ENCODE assay signal across 8 mouse cellular contexts in the genomic region with DNA sequence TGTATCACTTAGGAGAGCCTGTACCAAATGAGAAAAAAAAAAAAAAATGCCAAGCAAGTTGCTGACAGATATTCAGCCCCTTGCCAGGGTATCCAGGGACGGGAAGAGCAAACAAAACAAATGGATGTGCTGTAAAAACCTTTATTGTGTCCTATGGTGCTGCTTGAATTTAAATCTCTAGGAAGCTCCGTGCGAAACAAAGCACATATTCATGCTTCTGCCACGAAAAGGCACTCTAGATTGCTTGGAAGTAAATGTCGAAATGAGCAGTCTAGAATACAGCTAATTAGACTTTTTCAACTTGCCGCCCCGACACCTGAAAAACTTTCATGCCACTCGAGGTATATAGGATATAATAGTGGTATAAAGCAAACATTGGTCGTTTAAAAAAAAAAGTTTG. TPM values are rescaled to one million over a fixed set of nuclear protein-coding genes. Genes with fewer than 3 reads are reported as not detected.
A peak's percentile ranks its signal among the peaks of the same experiment; 100 is the strongest.
DNase-seq lines count a peak whose midpoint lies in the region; ATAC-seq lines count a peak whose summit lies in the region.

No protein-coding gene starts in this region.

- H3K36me3 ChIP-seq in kidney, embryonic 14.5 days (ENCODE audit: control insufficient read depth, insufficient read depth, low read length), result no peaks in the 10 kb centered on the region
- no peaks in the 10 kb centered on the region for H3K36me3 ChIP-seq in hindbrain, embryonic 11.5 days (ENCODE audit: control insufficient read depth, insufficient read depth, low read length)
- no peaks in the 10 kb centered on the region for H3K36me3 ChIP-seq in midbrain, embryonic 12.5 days

- no peaks in the 10 kb centered on the region for H3K9me3 ChIP-seq in kidney, embryonic 14.5 days (ENCODE audit: control insufficient read depth, low read length)
- H3K9me3 ChIP-seq in hindbrain, embryonic 11.5 days (ENCODE audit: control insufficient read depth, low read length), result no peaks in the 10 kb centered on the region
- no peaks in the 10 kb centered on the region for H3K9me3 ChIP-seq in midbrain, embryonic 12.5 days

- peak overlapping the region; percentile 98 for H3K4me3 ChIP-seq in kidney, embryonic 14.5 days (ENCODE audit: low read length)
- H3K4me3 ChIP-seq in brown adipose tissue, adult 24 weeks (ENCODE audit: insufficient read depth, low read depth, low read length), result peak overlapping the region; percentile 68
- H3K4me3 ChIP-seq in hindbrain, embryonic 11.5 days (ENCODE audit: low read depth, low read length), result peak overlapping the region; percentile 97
- H3K4me3 ChIP-seq in midbrain, embryonic 12.5 days, result peak overlapping the region; percentile 97

- no peaks in the 10 kb centered on the region for H3K27me3 ChIP-seq in kidney, embryonic 14.5 days (ENCODE audit: control insufficient read depth, insufficient read depth, low read length)
- no peaks in the 10 kb centered on the region for H3K27me3 ChIP-seq in hindbrain, embryonic 11.5 days (ENCODE audit: control insufficient read depth, insufficient read depth, low read length)
- no peaks in the 10 kb centered on the region for H3K27me3 ChIP-seq in midbrain, embryonic 12.5 days

- DNase-seq in kidney, postnatal 36 days, result no peak
- DNase-seq in hindbrain, embryonic 11.5 days (ENCODE audit: low spot score), result no peak
- DNase-seq in thymus, postnatal 14 days, result no peak
- DNase-seq in layer of hippocampus, postnatal 36 days, result no peak

- 2% methylated on average over 9 of the region's 9 CpGs for WGBS in kidney, embryonic 14.5 days
- WGBS in hindbrain, embryonic 11.5 days, result 1% methylated on average over 9 of the region's 9 CpGs
- 3% methylated on average over 9 of the region's 9 CpGs for WGBS in midbrain, embryonic 12.5 days

- peak overlapping the region; percentile 71 for H3K4me2 ChIP-seq in kidney, embryonic 14.5 days (replicated peaks; ENCODE audit: low read depth, low read length)
- peak overlapping the region; percentile 59 for H3K4me2 ChIP-seq in hindbrain, embryonic 11.5 days (replicated peaks; ENCODE audit: low read depth, low read length)
- H3K4me2 ChIP-seq in midbrain, embryonic 12.5 days (replicated peaks), result peak overlapping the region; percentile 70

- peaks cover 8% of the 10 kb centered on the region; the same call in 1 of the 2 replicates for H3K4me1 ChIP-seq in kidney, embryonic 14.5 days (ENCODE audit: control insufficient read depth, insufficient read depth, low read length)
- peaks cover 5% of the 10 kb centered on the region for H3K4me1 ChIP-seq in brown adipose tissue, adult 24 weeks (ENCODE audit: control insufficient read depth, insufficient read depth, insufficient read length, low read length)
- H3K4me1 ChIP-seq in hindbrain, embryonic 11.5 days (replicated peaks; ENCODE audit: control insufficient read depth, insufficient read depth, low read length), result 0 out of 2 replicates have a peak, but pooled peaks cover 5% of the 10 kb centered on the region
- H3K4me1 ChIP-seq in midbrain, embryonic 12.5 days, result peaks cover 15% of the 10 kb centered on the region

- H3K27ac ChIP-seq in kidney, embryonic 14.5 days (ENCODE audit: low read depth, low read length), result peak overlapping the region; percentile 100
- H3K27ac ChIP-seq in brown adipose tissue, adult 24 weeks (replicated peaks; ENCODE audit: low read depth, low read length), result peak overlapping the region; percentile 79
- H3K27ac ChIP-seq in hindbrain, embryonic 11.5 days (ENCODE audit: low read depth, low read length), result peak overlapping the region; percentile 99
- H3K27ac ChIP-seq in midbrain, embryonic 12.5 days (replicated peaks), result peak overlapping the region; percentile 100

- no peak for ATAC-seq in kidney, embryonic 14.5 days (ENCODE audit: low FRiP score, low TSS enrichment)
- no peak for ATAC-seq in hindbrain, embryonic 11.5 days (ENCODE audit: low FRiP score)
- ATAC-seq in midbrain, embryonic 12.5 days (ENCODE audit: low FRiP score, low read depth), result no peak
- no peak for ATAC-seq in granulocyte monocyte progenitor cell, adult 5-6 weeks (replicated peaks; ENCODE audit: poor library complexity, severe bottlenecking)

- H3K9ac ChIP-seq in kidney, embryonic 14.5 days (ENCODE audit: low read depth, low read length), result peak overlapping the region; percentile 97
- H3K9ac ChIP-seq in hindbrain, embryonic 11.5 days (ENCODE audit: low read depth, low read length), result peak overlapping the region; percentile 96
- H3K9ac ChIP-seq in midbrain, embryonic 12.5 days (replicated peaks), result peak overlapping the region; percentile 96

RNA-seq across cellular contexts. Expression of gene Vapa, which starts 1.1 kb away (rescaled TPM):
- 190 and 201 TPM in 2 replicates for polyA plus RNA-seq in kidney, embryonic 14.5 days (2014; fragmentation: Nextera tagmentation; extraction: Ambion mirVana)
- polyA plus RNA-seq in brown adipose tissue, adult 24 weeks (2012; ENCODE audit: insufficient read depth, insufficient read length, missing spikeins), result 81.7 and 128 TPM in 2 replicates
- polyA plus RNA-seq in hindbrain, embryonic 11.5 days (2014; fragmentation: Nextera tagmentation; extraction: Ambion mirVana), result 258 and 266 TPM in 2 replicates
- polyA plus RNA-seq in midbrain, embryonic 12.5 days (2016; fragmentation: Nextera tagmentation; extraction: Ambion mirVana), result 238 and 248 TPM in 2 replicates
- total RNA-seq in granulocyte monocyte progenitor cell, adult 5-6 weeks (2014; fragmentation: Nextera tagmentation), result 131 and 169 TPM in 2 replicates
- total RNA-seq in granulocyte monocyte progenitor cell, adult 5-6 weeks (2017), result 127 and 134 TPM in 2 replicates
- 100 to 1,000 TPM; 128 to 144 TPM for total RNA-seq in layer of hippocampus, postnatal 36 days (2021)

RNA-seq across cellular contexts. Expression of gene Txndc2, which starts 27.5 kb away (rescaled TPM):
- polyA plus RNA-seq in kidney, embryonic 14.5 days (2014; fragmentation: Nextera tagmentation; extraction: Ambion mirVana), result not detected in 2 replicates
- polyA plus RNA-seq in brown adipose tissue, adult 24 weeks (2012; ENCODE audit: insufficient read depth, insufficient read length, missing spikeins), result not detected in 2 replicates
- polyA plus RNA-seq in hindbrain, embryonic 11.5 days (2014; fragmentation: Nextera tagmentation; extraction: Ambion mirVana), result 0.10 TPM in 1 of 2 replicates, not detected in the other
- polyA plus RNA-seq in midbrain, embryonic 12.5 days (2016; fragmentation: Nextera tagmentation; extraction: Ambion mirVana), result 0.09 and 0.21 TPM in 2 replicates
- total RNA-seq in granulocyte monocyte progenitor cell, adult 5-6 weeks (2014; fragmentation: Nextera tagmentation), result not detected in 2 replicates
- not detected in 2 replicates for total RNA-seq in granulocyte monocyte progenitor cell, adult 5-6 weeks (2017)
- not detected for total RNA-seq in layer of hippocampus, postnatal 36 days (2021)
